Mouse (Mus musculus): ENCODE measurements at regions not wholly inside any gene's neighbourhood (a gene's known extent, or its start where the extent isn't known, plus 50 kb on each side); places are given as distances from the start of the nearest gene placed in this dataset.

- no peak for TF ChIP-seq CTCF (IDR thresholded peaks at IDR 0.05; ENCODE audit: low read depth, low read length)
- TF ChIP-seq POLR2A (IDR thresholded peaks at IDR 0.05; ENCODE audit: extremely low read depth, insufficient read depth, low read length): no peak
Measured at GRCm38 (mm10) chr3:130795396-130795795, 65.2 kb upstream of the Rpl34 start.
